Mouse (Mus musculus): ENCODE measurements around the gene Tnnt3. TPM values are rescaled to one million over a fixed set of nuclear protein-coding genes. Genes with fewer than 3 reads are reported as not detected.

The Tnnt3 gene
- polyA plus RNA-seq, 1 experiment from 2014 or later = 16.0 TPM

DNA sequence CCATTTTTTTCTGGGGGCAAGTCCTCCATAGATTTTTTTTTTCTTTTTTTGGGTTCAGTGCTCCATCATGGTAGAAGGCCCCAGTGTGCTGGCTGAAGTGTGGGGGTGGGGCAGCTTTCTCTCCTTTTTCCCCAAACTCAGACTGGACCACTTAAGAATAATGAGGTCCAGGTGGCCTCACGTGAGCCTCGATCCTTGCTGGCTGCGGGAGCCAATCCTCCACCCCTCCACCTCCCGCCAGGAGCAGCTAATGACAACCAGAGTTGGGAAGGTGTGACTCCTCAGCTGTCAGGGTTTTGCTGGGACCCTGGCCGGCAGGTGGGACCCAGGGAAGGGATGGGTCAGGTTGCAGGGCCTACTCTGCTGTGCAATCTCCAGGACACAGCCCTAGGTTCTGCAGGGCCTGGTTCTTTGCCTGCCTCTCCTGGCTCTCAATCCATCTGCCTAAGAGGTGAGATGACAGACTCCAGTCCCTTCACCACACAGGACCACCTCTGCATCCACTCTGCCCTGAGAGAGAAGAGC, 61.1 kb downstream of the Tnnt3 start:
- peaks cover 54% of the 10 kb centered on the region for H3K4me1 ChIP-seq (ENCODE audit: control insufficient read depth, insufficient read depth, low read length)
- H3K4me3 ChIP-seq (ENCODE audit: low read depth, low read length) = no peak overlapping the region
- no peak overlapping the region for H3K9ac ChIP-seq (ENCODE audit: low read depth, low read length)
- peak overlapping the region; percentile 78 for H3K27ac ChIP-seq (ENCODE audit: low read depth, low read length)
- ATAC-seq (replicated peaks; ENCODE audit: insufficient number of reproducible peaks, low FRiP score, low TSS enrichment) = no peak
- no peaks in the 10 kb centered on the region for H3K9me3 ChIP-seq (replicated peaks; ENCODE audit: control insufficient read depth, low read length)
- no peak overlapping the region for H3K4me2 ChIP-seq
- no peaks in the 10 kb centered on the region for H3K36me3 ChIP-seq (ENCODE audit: control insufficient read depth, insufficient read depth, low read length)
- no peaks in the 10 kb centered on the region for H3K27me3 ChIP-seq (ENCODE audit: control insufficient read depth, insufficient read depth, low read length)
- 42% methylated on average over 5 of the region's 5 CpGs for WGBS (ENCODE audit: insufficient replicate concordance)

DNA sequence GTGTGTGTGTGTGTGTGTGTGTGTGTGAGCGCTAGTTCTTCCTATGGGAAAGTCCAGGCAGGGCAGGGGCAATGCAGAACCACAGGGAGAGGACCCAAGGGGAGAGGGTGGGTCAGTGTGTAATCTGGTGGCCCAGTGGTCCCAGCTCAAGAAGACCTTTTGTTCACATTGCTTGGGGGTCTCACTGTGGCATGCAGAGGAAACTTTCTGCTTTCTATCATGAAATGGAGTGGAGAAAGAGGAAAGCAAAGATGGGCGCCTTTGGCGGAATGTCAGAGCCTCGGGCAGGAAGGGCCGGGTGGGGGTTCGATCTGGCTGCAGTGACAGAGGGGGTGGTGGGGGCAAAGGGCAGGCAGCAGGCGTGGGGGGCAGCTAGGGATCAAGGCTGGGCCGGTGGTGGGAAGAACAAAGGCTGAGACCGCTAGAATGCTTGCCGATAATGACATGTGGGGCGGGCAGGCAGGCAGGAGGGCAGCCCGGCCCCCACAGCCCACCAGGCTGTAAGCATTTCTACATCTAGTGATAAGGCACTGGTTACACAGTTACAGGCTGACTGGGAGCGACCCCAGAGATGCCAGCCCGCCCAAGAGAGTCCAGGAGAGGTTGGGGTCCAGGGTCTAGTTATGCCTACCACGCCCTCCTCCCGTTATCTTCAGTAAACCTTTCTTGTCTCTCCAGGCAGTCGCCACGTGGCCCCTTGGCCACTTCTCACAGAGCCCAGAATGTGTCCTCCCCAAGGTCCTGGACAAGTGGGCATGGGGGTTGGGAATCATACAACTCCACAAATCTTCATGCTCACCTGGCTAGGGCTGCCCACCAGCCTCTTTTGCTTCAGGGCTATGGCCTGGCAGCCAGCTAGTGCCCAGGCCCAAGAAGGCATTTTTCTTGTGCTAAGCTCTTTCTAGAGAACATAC, 62.6 kb downstream of the Tnnt3 start:
- Histone ChIP-seq H3K9me3 (replicated peaks; ENCODE audit: control insufficient read depth, low read length) (no peaks in the 10 kb centered on the region), H3K9ac (ENCODE audit: low read depth, low read length) (0 out of 2 replicates have a peak overlapping the region, but pooled peaks have one; percentile 7), H3K4me1 (ENCODE audit: control insufficient read depth, insufficient read depth, low read length) (peaks cover 56% of the 10 kb centered on the region), H3K4me3 (ENCODE audit: low read depth, low read length) (no peak overlapping the region), H3K27ac (ENCODE audit: low read depth, low read length) (peak overlapping the region; percentile 78), H3K4me2 (0 out of 2 replicates have a peak overlapping the region, but pooled peaks have one; percentile 2), H3K36me3 (ENCODE audit: control insufficient read depth, insufficient read depth, low read length) (no peaks in the 10 kb centered on the region), H3K27me3 (ENCODE audit: control insufficient read depth, insufficient read depth, low read length) (no peaks in the 10 kb centered on the region)
- WGBS (ENCODE audit: insufficient replicate concordance) = 11% methylated on average over 18 of the region's 18 CpGs
- no peak; the same call in 1 of the 2 replicates for ATAC-seq (replicated peaks; ENCODE audit: insufficient number of reproducible peaks, low FRiP score, low TSS enrichment)

DNA sequence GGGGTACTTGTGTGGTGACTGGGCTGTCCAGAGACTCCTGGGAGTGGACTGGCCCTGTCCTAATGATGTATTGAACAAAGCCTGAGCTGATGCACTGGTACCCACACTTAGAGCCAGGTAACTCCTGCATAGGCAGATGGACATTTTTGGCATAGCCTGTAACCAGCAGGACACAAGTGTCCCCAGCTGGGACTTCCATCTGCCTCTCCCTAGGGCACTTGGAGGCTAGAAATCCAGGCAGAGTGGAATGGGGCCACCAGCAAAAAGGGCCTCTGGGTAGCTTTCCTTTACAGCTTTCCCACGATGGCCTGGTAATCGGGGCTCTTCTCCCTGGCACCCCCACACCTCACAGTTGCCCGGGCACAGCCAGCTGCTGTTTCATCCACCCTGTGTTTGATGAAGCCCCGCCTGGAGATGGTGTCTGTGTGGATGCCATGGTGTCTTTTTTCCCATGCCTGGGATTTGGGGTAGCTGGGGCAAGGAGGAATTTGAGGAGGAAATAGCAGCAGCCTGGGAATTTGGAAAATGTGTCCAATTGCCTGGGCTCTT, 63.3 kb downstream of the Tnnt3 start:
- Histone ChIP-seq H3K9ac (ENCODE audit: low read depth, low read length) (peak overlapping the region; percentile 36; the same call in 1 of the 2 replicates), H3K4me2 (no peak overlapping the region), H3K27ac (ENCODE audit: low read depth, low read length) (peak overlapping the region; percentile 78), H3K27me3 (ENCODE audit: control insufficient read depth, insufficient read depth, low read length) (no peaks in the 10 kb centered on the region), H3K36me3 (ENCODE audit: control insufficient read depth, insufficient read depth, low read length) (no peaks in the 10 kb centered on the region), H3K4me1 (ENCODE audit: control insufficient read depth, insufficient read depth, low read length) (peaks cover 62% of the 10 kb centered on the region), H3K9me3 (replicated peaks; ENCODE audit: control insufficient read depth, low read length) (no peaks in the 10 kb centered on the region), H3K4me3 (ENCODE audit: low read depth, low read length) (no peak overlapping the region)
- WGBS (ENCODE audit: insufficient replicate concordance) = 58% methylated on average over 4 of the region's 4 CpGs
- no peak for ATAC-seq (replicated peaks; ENCODE audit: insufficient number of reproducible peaks, low FRiP score, low TSS enrichment)

DNA sequence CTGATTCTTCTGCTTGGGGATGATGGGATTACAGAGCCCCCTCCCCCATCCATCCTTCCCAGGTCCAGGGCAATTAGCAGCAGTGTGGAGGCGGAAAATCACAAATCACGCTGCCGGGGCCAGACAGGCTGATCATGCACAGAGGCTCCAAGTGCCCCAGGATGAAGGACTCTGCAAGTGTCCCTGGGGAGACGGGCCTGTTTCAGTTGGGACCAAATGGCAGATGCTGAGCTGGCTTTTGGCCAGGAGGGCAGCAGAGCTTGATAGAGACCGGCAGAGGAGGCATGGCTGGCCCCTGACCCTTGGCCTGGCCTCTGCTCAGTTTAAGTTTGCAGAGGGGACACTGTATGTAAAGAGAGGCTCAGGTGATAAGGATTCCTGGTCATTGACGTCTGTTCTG, 64.5 kb downstream of the Tnnt3 start:
- no peak overlapping the region for H3K4me3 ChIP-seq (ENCODE audit: low read depth, low read length)
- peaks cover 62% of the 10 kb centered on the region for H3K4me1 ChIP-seq (ENCODE audit: control insufficient read depth, insufficient read depth, low read length)
- no peak for ATAC-seq (replicated peaks; ENCODE audit: insufficient number of reproducible peaks, low FRiP score, low TSS enrichment)
- 35% methylated on average over 6 of the region's 6 CpGs for WGBS (ENCODE audit: insufficient replicate concordance)
- H3K36me3 ChIP-seq (ENCODE audit: control insufficient read depth, insufficient read depth, low read length) = no peaks in the 10 kb centered on the region
- H3K9ac ChIP-seq (ENCODE audit: low read depth, low read length) = 0 out of 2 replicates have a peak overlapping the region, but pooled peaks have one; percentile 11
- no peaks in the 10 kb centered on the region for H3K9me3 ChIP-seq (replicated peaks; ENCODE audit: control insufficient read depth, low read length)
- no peak overlapping the region for H3K4me2 ChIP-seq
- no peaks in the 10 kb centered on the region for H3K27me3 ChIP-seq (ENCODE audit: control insufficient read depth, insufficient read depth, low read length)
- H3K27ac ChIP-seq (ENCODE audit: low read depth, low read length) = no peak overlapping the region

DNA sequence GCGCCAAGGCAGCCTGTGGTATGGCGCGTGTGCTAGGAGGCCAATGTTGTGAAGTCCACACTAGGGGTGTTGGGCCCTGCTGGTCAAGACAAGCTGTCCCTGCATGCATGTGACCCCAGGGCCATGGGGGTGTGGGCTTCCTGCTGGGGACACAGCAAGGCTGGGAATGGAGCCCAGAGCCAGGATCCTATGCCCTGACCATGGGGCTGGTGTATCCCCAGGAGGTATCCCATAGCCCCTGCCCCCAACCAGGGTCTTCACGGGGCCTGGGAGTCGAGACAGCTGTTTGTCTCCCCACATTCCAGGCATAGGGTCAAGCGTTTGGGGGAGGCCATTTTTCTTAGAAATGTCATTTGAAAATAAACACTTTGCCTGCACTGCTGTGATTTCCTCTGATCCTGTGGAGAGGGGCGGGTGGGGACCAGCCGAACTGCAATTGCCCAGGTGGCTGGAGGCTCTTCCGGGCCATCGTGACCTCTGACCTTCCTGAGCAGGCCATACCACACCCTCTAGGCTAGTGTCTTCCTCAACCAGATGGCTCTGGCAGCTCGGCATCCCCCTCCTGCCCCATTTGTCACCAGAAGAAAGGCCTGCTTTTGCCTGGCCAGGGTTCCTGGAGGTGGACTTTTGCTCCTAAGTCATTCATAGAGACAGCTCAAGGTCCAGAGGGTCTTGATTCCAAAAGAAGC, 66.5 kb downstream of the Tnnt3 start:
- no peak overlapping the region for H3K4me3 ChIP-seq (ENCODE audit: low read depth, low read length)
- H3K36me3 ChIP-seq (ENCODE audit: control insufficient read depth, insufficient read depth, low read length) = no peaks in the 10 kb centered on the region
- ATAC-seq (replicated peaks; ENCODE audit: insufficient number of reproducible peaks, low FRiP score, low TSS enrichment) = no peak
- H3K4me2 ChIP-seq = no peak overlapping the region
- peak overlapping the region; percentile 55 for H3K27ac ChIP-seq (ENCODE audit: low read depth, low read length)
- no peaks in the 10 kb centered on the region for H3K9me3 ChIP-seq (replicated peaks; ENCODE audit: control insufficient read depth, low read length)
- H3K27me3 ChIP-seq (ENCODE audit: control insufficient read depth, insufficient read depth, low read length) = no peaks in the 10 kb centered on the region
- peak overlapping the region; percentile 24; the same call in 1 of the 2 replicates for H3K9ac ChIP-seq (ENCODE audit: low read depth, low read length)
- peaks cover 74% of the 10 kb centered on the region for H3K4me1 ChIP-seq (ENCODE audit: control insufficient read depth, insufficient read depth, low read length)
- 49% methylated on average over 11 of the region's 11 CpGs for WGBS (ENCODE audit: insufficient replicate concordance)

Other genes starting within 250 kb of the Tnnt3 start
- not detected in 2 replicates for gene Gm2431, start 240.5 kb upstream of the Tnnt3 start, polyA plus RNA-seq (2014; fragmentation: Nextera tagmentation; extraction: Ambion mirVana)
- gene Gm4559, start 224.5 kb upstream of the Tnnt3 start, polyA plus RNA-seq (2014; fragmentation: Nextera tagmentation; extraction: Ambion mirVana) = not detected in 2 replicates
- gene Krtap5-1, start 201.7 kb upstream of the Tnnt3 start, polyA plus RNA-seq (2014; fragmentation: Nextera tagmentation; extraction: Ambion mirVana) = not detected in 2 replicates
- 0.26 TPM in 1 of 2 replicates, not detected in the other for gene Krtap5-4, start 195.3 kb upstream of the Tnnt3 start, polyA plus RNA-seq (2014; fragmentation: Nextera tagmentation; extraction: Ambion mirVana)
- 7.6 and 8.3 TPM in 2 replicates for gene Ifitm10, start 125.1 kb upstream of the Tnnt3 start, polyA plus RNA-seq (2014; fragmentation: Nextera tagmentation; extraction: Ambion mirVana)
- 1.9 TPM in 1 of 2 replicates, not detected in the other for gene Gm49369, start 116.2 kb upstream of the Tnnt3 start, polyA plus RNA-seq (2014; fragmentation: Nextera tagmentation; extraction: Ambion mirVana)
- gene Ctsd, start 110.8 kb upstream of the Tnnt3 start, polyA plus RNA-seq (2014; fragmentation: Nextera tagmentation; extraction: Ambion mirVana) = 378 and 446 TPM in 2 replicates
- 0.26 and 0.31 TPM in 2 replicates for gene Syt8, start 64.0 kb upstream of the Tnnt3 start, polyA plus RNA-seq (2014; fragmentation: Nextera tagmentation; extraction: Ambion mirVana)
- gene Tnni2, start 57.0 kb upstream of the Tnnt3 start, polyA plus RNA-seq (2014; fragmentation: Nextera tagmentation; extraction: Ambion mirVana) = 46.1 and 51.6 TPM in 2 replicates
- 31.4 and 32.1 TPM in 2 replicates for gene Lsp1, start 38.0 kb upstream of the Tnnt3 start, polyA plus RNA-seq (2014; fragmentation: Nextera tagmentation; extraction: Ambion mirVana)
- gene Mrpl23, start 33.9 kb downstream of the Tnnt3 start, polyA plus RNA-seq (2014; fragmentation: Nextera tagmentation; extraction: Ambion mirVana) = 15.4 and 19.3 TPM in 2 replicates
- 1,098 and 1,138 TPM in 2 replicates for gene Igf2, start 168.0 kb downstream of the Tnnt3 start, polyA plus RNA-seq (2014; fragmentation: Nextera tagmentation; extraction: Ambion mirVana)
- gene Gm49394, start 171.1 kb downstream of the Tnnt3 start, polyA plus RNA-seq (2014; fragmentation: Nextera tagmentation; extraction: Ambion mirVana) = 0.16 and 0.37 TPM in 2 replicates
- not detected in 2 replicates for gene Ins2, start 244.5 kb downstream of the Tnnt3 start, polyA plus RNA-seq (2014; fragmentation: Nextera tagmentation; extraction: Ambion mirVana)

Data from heart, embryonic 11.5 days (tissue).